Mouse (Mus musculus): Measurements from ENCODE around the gene Vmn1r81. TPM values are rescaled to one million over a fixed set of nuclear protein-coding genes. Genes with fewer than 3 reads are reported as not detected.

The Vmn1r81 gene
- under 1 TPM; 0.06 to 0.18 TPM for total RNA-seq (2023)

DNA sequence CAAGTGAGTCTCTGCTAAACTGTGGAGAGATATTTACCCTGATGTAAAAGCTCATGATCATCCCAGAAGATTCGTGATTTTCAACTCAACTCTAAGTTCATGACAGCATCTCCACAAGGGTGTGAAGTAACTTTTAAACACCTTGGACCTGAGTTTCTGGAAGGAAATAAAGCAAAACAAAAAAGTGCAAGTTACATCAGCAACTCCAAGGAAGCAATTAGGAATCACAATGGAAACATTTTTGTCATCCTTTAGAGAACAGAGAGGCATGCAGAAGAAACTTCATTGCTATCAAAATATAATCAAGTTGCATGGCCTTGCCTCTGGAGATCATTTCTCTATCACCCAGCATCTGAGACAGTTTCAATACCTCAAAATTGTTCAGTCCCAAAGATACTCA, at the start of gene Vmn1r81:
Vmn1r81 (minus strand) TSS at position 101 of the 400 bp plus-strand sequence.

DNA sequence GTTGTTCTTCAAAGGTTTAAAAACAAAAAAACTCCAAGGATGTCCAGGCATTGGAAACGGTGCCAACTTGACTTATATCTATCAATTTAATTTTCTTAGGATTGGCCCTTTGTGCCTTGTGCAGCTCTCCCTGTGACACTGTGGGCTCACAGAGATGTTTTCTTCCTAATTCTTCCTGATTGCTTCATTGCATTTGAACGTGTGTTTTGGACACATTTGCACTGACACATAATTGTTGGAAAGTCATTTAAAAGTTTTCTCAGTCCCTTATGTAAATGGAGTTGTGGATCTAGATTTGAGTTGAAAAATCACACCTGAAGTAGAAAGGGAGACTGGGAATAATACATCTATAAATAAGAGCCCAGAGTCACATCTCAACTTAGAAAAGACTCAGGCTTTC, 32.1 kb upstream of the Vmn1r81 start, which contains the start of gene Vmn1r82:
Vmn1r82 (plus strand) TSS at position 301 of the 400 bp plus-strand sequence.

Other genes with a start within 250 kb of the Vmn1r81 start
- not detected for gene Vmn1r77, start 231.5 kb downstream of the Vmn1r81 start, total RNA-seq (2023)
- gene Vmn1r78, start 118.0 kb downstream of the Vmn1r81 start, total RNA-seq (2023), result not detected
- not detected for gene Vmn1r79, start 97.0 kb downstream of the Vmn1r81 start, total RNA-seq (2023)
- gene Vmn1r80, start 79.0 kb downstream of the Vmn1r81 start, total RNA-seq (2023), result not detected
- gene Vmn1r82, start 32.2 kb upstream of the Vmn1r81 start, total RNA-seq (2023), result not detected
- not detected for gene Vmn1r83, start 61.2 kb upstream of the Vmn1r81 start, total RNA-seq (2023)
- gene Vmn1r84, start 101.0 kb upstream of the Vmn1r81 start, total RNA-seq (2023), result not detected
- gene Zfp551, start 154.5 kb upstream of the Vmn1r81 start, total RNA-seq (2023), result 1 to 10 TPM; 4.0 to 5.4 TPM
- gene Zfp606, start 210.0 kb upstream of the Vmn1r81 start, total RNA-seq (2023), result 1 to 10 TPM; 6.3 to 6.9 TPM
- not detected for gene 2900092C05Rik, start 244.2 kb upstream of the Vmn1r81 start, total RNA-seq (2023)

Measured in T-cell, adult 66 days (primary cell).